Mouse (Mus musculus) lung, adult 2 months (tissue): ENCODE measurements around the gene Hspa2.

Experiments
- CTCF ChIP-seq: fragments of 200-500 bp; IDR thresholded peaks from 2 replicates; pipeline ENCODE4 v1.5.1; 2011; ENCODE audit warnings: mild to moderate bottlenecking, low read length, control low read depth; ENCODE audit not compliant: insufficient read depth
- POLR2A ChIP-seq: fragments of 200-500 bp; IDR thresholded peaks from 2 replicates; pipeline ENCODE4 v1.6.1; 2011; ENCODE audit warnings: low read depth, mild to moderate bottlenecking, control low read depth, low read length, borderline replicate concordance; ENCODE audit errors: extremely low read depth

GRCm38 (mm10) chr12:76372881-76373818 lies 30.8 kb upstream of the Hspa2 start:
- no peak for TF ChIP-seq CTCF
- TF ChIP-seq POLR2A = no peak
